Mouse (Mus musculus) liver, embryonic 12.5 days (tissue): ENCODE results near the gene Fcrls. TPM values are rescaled to one million over a fixed set of nuclear protein-coding genes. Genes with fewer than 3 reads are reported as not detected.

Experiments used
- ATAC-seq: fragments of 200-750 bp; cut with Nextera tagmentation; 2 replicates; pipeline ENCODE4 v1.8.0; 2017; ENCODE audit warnings: moderate number of reproducible peaks, mild to moderate bottlenecking, moderate library complexity
- H3K27ac ChIP-seq: fragments of 300-500 bp; sonication (generic); 2 replicates; pipeline ENCODE4 v1.5.1; 2016; ENCODE audit warnings: mild to moderate bottlenecking
- H3K27me3 ChIP-seq: fragments of 300-500 bp; sonication (generic); replicated peaks from 2 replicates; pipeline ENCODE4 v1.6.1; 2016; ENCODE audit warnings: mild to moderate bottlenecking, moderate library complexity
- H3K36me3 ChIP-seq: fragments of 300-500 bp; sonication (generic); 2 replicates; pipeline ENCODE4 v1.6.1; 2016; ENCODE audit warnings: mild to moderate bottlenecking, moderate library complexity
- H3K4me1 ChIP-seq: fragments of 300-500 bp; sonication (generic); 2 replicates; pipeline ENCODE4 v1.6.1; 2016
- H3K4me2 ChIP-seq: fragments of 300-500 bp; sonication (generic); 2 replicates; pipeline ENCODE4 v1.6.1; 2016; ENCODE audit warnings: mild to moderate bottlenecking, moderate library complexity
- H3K4me3 ChIP-seq: fragments of 300-500 bp; sonication (generic); 2 replicates; pipeline ENCODE4 v1.5.1; 2016; ENCODE audit warnings: mild to moderate bottlenecking, moderate library complexity
- H3K9ac ChIP-seq: fragments of 300-500 bp; sonication (generic); 2 replicates; pipeline ENCODE4 v1.6.1; 2016; ENCODE audit warnings: mild to moderate bottlenecking, moderate library complexity
- H3K9me3 ChIP-seq: fragments of 300-500 bp; sonication (generic); replicated peaks from 2 replicates; pipeline ENCODE4 v1.6.1; 2016; ENCODE audit warnings: mild to moderate bottlenecking, moderate library complexity
- WGBS: fragments of 180-500 bp; shearing (Covaris S2); methylation state at CpG from one replicate; pipeline ENCODE4 v1.1.7; 2016; ENCODE audit not compliant: insufficient replicate concordance; 5-methylcytosine and 5-hydroxymethylcytosine counted together
- polyA plus RNA-seq: library from polyadenylated mRNA; unstranded; fragments of >200 nt; fragmentation: Nextera tagmentation; extraction: Ambion mirVana; gene quantifications from 2 replicates; pipeline ENCODE4 v1.2.1, GENCODE M21; 2016

Gene Fcrls
- polyA plus RNA-seq: 2.1 and 2.5 TPM in 2 replicates

DNA sequence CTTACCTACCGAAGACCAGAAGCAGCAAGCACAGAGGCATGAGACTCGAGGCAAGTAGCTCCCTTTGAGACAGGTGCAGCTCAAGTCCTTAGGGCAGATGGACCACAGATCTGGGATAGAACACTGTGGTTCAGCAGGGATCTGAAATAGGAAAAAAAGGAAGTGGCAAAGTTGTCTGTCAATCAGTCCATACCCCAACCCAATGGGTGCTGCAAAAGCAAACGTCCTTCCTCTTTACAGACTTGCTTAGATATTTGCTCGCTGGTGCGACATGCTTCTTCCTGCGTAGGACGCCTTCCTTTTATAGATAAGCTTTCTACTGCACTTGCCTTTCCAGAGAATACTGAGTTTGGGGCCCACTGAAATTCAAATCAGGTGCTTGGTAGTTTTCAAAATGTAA, at the start of gene Fcrls:
Fcrls (minus strand) TSS at position 303 of the 400 bp plus-strand sequence.
- Histone ChIP-seq H3K27me3 (no peaks in the 10 kb centered on the region), H3K9me3 (no peaks in the 10 kb centered on the region), H3K9ac (no peak within 1 kb of the TSS), H3K36me3 (no peaks in the 10 kb centered on the region), H3K4me1 (no peaks in the 10 kb centered on the region), H3K27ac (no peak within 1 kb of the TSS), H3K4me3 (no peak within 1 kb of the TSS), H3K4me2 (no peak within 1 kb of the TSS)
- 15% methylated on average over 7 of the region's 7 CpGs for WGBS
- no peak for ATAC-seq

DNA sequence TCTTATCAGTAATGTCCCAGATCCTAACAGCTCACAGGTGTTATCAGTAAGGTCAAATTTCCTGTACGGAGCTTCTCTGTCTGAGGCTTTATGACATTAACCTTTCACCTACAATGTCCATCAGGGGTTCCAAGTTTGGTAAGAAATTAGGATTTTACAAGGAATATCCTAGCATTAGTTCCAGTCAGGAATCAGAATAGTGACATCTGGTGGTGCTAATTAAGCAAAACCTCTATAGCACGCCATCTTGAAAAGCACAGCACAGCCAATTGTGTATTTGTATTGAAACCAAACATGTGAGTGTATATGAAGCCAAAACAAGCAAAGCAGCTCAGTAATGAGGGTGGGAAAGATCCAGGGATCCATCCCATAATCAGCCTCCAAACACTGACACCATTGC, 46.4 kb upstream of the Fcrls start:
- Histone ChIP-seq H3K27me3 (no peaks in the 10 kb centered on the region), H3K4me1 (no peaks in the 10 kb centered on the region), H3K9me3 (no peaks in the 10 kb centered on the region), H3K36me3 (no peaks in the 10 kb centered on the region), H3K9ac (no peak overlapping the region), H3K27ac (no peak overlapping the region), H3K4me3 (no peak overlapping the region), H3K4me2 (no peak overlapping the region)
- WGBS: 61% methylated on average over 2 of the region's 2 CpGs
- no peak for ATAC-seq

DNA sequence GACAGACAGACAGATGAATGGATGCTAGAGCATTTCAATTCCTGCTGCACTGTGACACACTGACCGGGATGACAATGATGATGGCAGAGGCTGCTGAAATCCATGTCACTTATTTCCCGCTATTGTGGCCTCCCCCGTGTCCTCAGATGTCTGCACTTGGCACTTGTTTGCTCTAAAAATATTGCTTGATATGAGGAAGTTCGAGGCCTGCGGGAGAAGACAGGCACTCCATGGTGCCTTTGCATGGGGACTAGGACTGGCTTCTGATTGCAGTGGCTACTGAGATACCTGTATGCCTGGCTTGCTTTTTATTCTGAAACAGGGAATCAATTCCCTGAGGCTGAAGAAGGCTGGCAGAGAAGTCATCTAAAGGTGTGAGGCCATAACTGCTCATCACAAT, 36.4 kb upstream of the Fcrls start:
- WGBS: 38% methylated on average over 5 of the region's 5 CpGs
- H3K4me3 ChIP-seq: no peak overlapping the region
- ATAC-seq: no peak

DNA sequence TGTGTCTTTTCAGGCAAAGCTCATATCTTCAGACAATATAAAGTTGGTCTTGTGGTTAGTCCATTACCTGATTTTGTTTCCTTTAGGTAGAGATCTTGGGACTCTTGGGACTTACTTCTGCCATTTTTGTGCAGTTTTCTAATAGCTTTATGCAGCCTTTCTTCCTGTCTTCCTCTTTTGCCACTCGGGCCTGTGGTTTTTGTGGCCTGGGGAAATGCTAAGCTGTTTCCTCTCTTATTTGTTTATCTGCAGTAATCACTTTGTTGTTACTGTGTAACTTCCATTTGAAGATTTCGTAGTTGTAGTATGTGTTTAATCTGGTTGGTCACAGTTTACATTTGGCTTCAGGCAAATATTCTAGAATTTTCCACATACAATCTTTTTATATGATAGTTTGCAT, 10.8 kb upstream of the Fcrls start:
- no peak overlapping the region for H3K4me2 ChIP-seq
- H3K9ac ChIP-seq: no peak overlapping the region
- H3K36me3 ChIP-seq: no peaks in the 10 kb centered on the region
- 14% methylated on average over 2 of the region's 2 CpGs for WGBS
- no peak overlapping the region for H3K4me3 ChIP-seq
- no peaks in the 10 kb centered on the region for H3K27me3 ChIP-seq
- no peaks in the 10 kb centered on the region for H3K4me1 ChIP-seq
- no peaks in the 10 kb centered on the region for H3K9me3 ChIP-seq
- H3K27ac ChIP-seq: no peak overlapping the region
- no peak for ATAC-seq

More for the DNA sequence above, 36.4 kb upstream of the Fcrls start:
- H3K4me2 ChIP-seq: no peak overlapping the region
- H3K27ac ChIP-seq: no peak overlapping the region
- no peaks in the 10 kb centered on the region for H3K27me3 ChIP-seq
- H3K9me3 ChIP-seq: no peaks in the 10 kb centered on the region
- no peak overlapping the region for H3K9ac ChIP-seq
- H3K4me1 ChIP-seq: no peaks in the 10 kb centered on the region
- H3K36me3 ChIP-seq: no peaks in the 10 kb centered on the region

DNA sequence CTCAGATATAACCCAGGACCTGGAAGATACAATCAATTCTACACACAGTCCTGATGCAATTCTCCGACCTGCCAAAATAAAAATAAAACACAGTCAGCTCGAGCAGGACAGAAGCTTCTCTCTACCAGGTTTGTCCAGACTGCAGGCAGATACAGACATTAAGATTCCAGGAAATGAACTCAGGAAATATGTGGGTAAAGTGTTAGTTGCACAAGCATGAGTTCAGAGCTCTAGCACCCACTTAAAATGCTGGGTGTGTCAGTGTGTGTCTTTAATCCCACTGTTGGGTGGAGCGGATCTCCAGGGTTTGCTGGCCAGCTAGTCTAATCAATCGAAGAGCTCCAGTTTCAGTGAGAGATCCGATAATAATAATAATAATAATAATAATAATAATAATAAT, 3.0 kb upstream of the Fcrls start:
- no peak overlapping the region for H3K4me2 ChIP-seq
- H3K27ac ChIP-seq: no peak overlapping the region
- no peak overlapping the region for H3K4me3 ChIP-seq
- ATAC-seq: no peak
- no peaks in the 10 kb centered on the region for H3K27me3 ChIP-seq
- no peak overlapping the region for H3K9ac ChIP-seq
- no peaks in the 10 kb centered on the region for H3K9me3 ChIP-seq
- H3K4me1 ChIP-seq: no peaks in the 10 kb centered on the region
- H3K36me3 ChIP-seq: no peaks in the 10 kb centered on the region
- WGBS: 40% methylated on average over 5 of the region's 5 CpGs

DNA sequence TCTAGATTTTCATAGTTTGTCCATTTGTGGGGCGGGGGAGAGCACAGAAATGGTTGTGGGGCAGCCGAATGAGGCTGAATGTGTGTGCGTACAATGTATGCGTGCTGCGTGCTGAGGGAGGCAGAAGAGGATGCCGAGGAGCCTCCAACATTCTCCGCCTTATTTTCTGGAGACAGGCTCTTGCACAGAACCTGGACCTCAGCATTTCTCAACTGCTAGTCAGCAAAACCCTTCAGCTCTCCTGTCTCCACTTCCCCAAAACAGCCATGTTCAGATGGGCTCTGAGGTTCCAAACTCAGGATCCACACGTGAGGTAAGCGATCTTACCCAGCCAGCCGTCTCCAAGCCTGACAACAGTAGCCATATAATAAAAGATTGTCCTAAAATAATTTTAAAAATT, 8.3 kb downstream of the Fcrls start:
- Histone ChIP-seq H3K4me1 (no peaks in the 10 kb centered on the region), H3K4me3 (no peak overlapping the region), H3K9ac (no peak overlapping the region), H3K9me3 (no peaks in the 10 kb centered on the region), H3K27ac (no peak overlapping the region), H3K27me3 (peaks cover 5% of the 10 kb centered on the region; the same call in 1 of the 2 replicates), H3K36me3 (no peaks in the 10 kb centered on the region), H3K4me2 (no peak overlapping the region)
- 79% methylated on average over 10 of the region's 10 CpGs for WGBS
- no peak for ATAC-seq

DNA sequence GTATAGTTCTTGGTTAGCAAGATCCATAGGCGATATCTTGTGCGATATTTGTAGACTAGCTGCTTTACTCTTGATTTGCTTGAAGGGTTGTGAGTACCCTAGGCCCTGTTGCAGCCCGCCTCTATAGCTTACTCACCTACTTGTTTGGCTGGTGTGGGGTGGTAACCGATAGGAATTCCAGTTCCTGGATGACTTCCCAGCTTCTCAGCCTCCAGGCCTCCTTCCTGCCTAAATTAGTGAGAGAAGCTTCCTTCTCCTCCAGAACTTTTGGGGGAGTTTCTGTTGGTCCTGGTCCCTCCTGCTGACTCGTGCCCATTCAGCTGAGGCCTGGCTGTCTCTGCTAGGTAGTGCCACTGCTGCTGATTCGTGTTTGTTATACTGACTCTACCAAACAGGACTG, 14.0 kb downstream of the Fcrls start:
- Histone ChIP-seq H3K4me3 (no peak overlapping the region), H3K27ac (no peak overlapping the region), H3K4me2 (no peak overlapping the region), H3K9ac (no peak overlapping the region), H3K27me3 (no peaks in the 10 kb centered on the region), H3K36me3 (no peaks in the 10 kb centered on the region), H3K4me1 (no peaks in the 10 kb centered on the region), H3K9me3 (no peaks in the 10 kb centered on the region)
- ATAC-seq: no peak
- 61% methylated on average over 6 of the region's 6 CpGs for WGBS

DNA sequence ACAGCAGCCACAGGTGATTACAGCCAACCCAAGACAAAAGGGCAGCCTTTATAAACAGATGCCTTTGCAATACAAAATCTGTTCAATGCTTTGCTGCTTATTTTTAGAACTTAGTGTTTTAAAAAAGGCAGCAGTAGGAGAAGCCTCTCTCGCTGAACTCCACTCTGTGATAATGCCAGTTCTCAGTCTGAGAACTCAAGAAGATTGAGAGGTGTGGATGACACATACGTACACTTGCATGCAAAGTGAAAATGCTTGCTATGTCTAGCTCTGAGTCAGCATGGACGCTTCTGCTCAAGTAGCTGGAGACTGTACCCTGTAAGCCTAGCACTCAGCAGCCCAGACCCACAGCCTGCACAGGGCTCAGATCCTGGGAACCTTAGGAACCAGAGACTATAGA, 16.2 kb downstream of the Fcrls start:
- Histone ChIP-seq H3K4me1 (no peaks in the 10 kb centered on the region), H3K4me2 (no peak overlapping the region), H3K4me3 (no peak overlapping the region), H3K9me3 (no peaks in the 10 kb centered on the region), H3K27me3 (no peaks in the 10 kb centered on the region), H3K27ac (no peak overlapping the region), H3K9ac (no peak overlapping the region), H3K36me3 (no peaks in the 10 kb centered on the region)
- no peak for ATAC-seq
- WGBS: 48% methylated on average over 3 of the region's 3 CpGs

DNA sequence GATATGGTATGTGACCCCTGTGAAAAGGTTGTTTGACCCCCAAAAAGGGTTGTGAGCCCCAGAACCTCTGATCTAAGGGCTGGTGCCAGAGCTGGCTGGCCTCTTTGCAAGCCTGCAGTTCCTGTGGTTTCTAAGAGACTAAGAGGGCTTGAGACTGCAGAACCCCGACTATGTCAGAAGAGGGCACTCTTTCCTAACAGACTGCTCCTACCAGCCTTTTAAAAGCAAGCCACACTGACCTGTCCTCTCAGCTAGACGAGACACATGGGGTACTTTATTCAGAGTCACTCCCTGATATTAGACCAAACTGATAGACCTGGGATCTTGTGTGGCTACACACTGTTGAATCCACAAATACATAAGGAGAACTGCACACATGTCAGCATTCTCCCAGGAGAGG, 19.9 kb downstream of the Fcrls start:
- H3K27ac ChIP-seq: no peak overlapping the region
- no peak overlapping the region for H3K4me2 ChIP-seq
- no peaks in the 10 kb centered on the region for H3K4me1 ChIP-seq
- no peaks in the 10 kb centered on the region for H3K27me3 ChIP-seq
- no peaks in the 10 kb centered on the region for H3K36me3 ChIP-seq
- H3K9ac ChIP-seq: no peak overlapping the region
- no peaks in the 10 kb centered on the region for H3K9me3 ChIP-seq
- ATAC-seq: no peak
- no peak overlapping the region for H3K4me3 ChIP-seq
- 3% methylated on average over 2 of the region's 2 CpGs for WGBS

DNA sequence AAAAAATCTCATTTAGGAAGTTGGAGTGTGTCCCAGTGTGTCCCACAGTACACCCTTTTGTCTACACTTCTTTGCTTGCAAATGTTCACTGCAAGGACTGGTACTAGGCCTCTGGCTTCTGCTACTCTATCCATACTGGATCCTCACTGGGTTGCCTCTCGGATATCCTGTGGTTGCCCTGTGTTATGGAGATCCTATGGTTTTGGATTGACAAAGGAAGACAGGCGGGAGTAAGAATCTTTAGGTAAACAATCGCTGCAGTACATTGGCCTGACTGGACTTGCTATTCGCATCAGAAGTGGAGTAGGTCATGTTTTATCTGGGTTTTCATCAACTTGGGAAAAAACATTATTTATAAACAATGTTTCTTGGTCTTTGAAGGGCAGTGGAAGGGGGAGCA, 22.6 kb downstream of the Fcrls start:
- Histone ChIP-seq H3K4me2 (no peak overlapping the region), H3K4me1 (no peaks in the 10 kb centered on the region), H3K27me3 (no peaks in the 10 kb centered on the region), H3K9me3 (no peaks in the 10 kb centered on the region), H3K4me3 (no peak overlapping the region), H3K36me3 (no peaks in the 10 kb centered on the region), H3K9ac (no peak overlapping the region), H3K27ac (no peak overlapping the region)
- no peak for ATAC-seq
- 63% methylated on average over 4 of the region's 4 CpGs for WGBS

DNA sequence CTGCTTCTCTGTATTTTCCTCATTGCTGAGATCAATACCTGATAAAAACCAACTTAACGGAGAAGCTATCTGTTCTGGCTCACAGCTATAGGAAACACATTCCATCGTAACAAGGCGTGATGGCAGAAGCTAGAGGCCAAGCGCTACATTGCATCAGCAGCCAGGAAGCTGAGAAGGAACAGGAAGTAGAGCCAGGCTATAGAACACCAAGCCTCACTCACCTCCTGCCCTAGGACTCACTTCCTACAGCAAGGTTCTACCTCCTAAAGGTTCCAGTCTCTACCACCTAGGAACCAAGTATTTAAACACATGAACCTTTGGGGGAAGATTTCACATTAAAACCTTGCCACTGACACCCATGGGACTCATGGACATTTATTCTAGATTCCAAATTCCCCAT, 39.9 kb downstream of the Fcrls start:
- ATAC-seq: no peak
- WGBS: 41% methylated on average over 4 of the region's 4 CpGs
- H3K4me3 ChIP-seq: no peak overlapping the region

DNA sequence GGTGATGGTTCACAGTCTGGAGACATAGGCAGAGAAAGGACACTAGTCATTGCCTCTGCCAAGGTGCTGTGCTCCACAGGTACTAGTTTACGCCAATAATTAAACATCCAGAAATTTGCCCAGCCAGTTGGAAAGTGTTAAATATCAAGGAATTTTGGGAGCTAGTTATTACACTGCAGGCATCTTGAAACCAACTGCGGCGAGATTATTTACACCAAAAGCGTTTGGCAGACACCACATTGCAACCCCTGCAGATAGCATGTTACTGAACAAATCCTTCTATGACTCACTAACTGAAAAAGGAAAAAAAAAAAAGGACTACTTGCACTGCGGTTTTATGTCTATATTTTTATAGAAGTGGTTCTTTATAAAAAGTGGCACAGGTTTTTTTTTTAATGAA, 41.2 kb downstream of the Fcrls start:
- Histone ChIP-seq H3K27ac (no peak overlapping the region), H3K9me3 (no peaks in the 10 kb centered on the region), H3K27me3 (no peaks in the 10 kb centered on the region), H3K4me1 (no peaks in the 10 kb centered on the region), H3K4me3 (no peak overlapping the region), H3K9ac (no peak overlapping the region), H3K36me3 (no peaks in the 10 kb centered on the region), H3K4me2 (no peak overlapping the region)
- WGBS: 71% methylated on average over 5 of the region's 5 CpGs
- no peak for ATAC-seq

More for the DNA sequence above, 39.9 kb downstream of the Fcrls start:
- Histone ChIP-seq H3K27ac (no peak overlapping the region), H3K4me1 (no peaks in the 10 kb centered on the region), H3K9me3 (no peaks in the 10 kb centered on the region), H3K27me3 (no peaks in the 10 kb centered on the region), H3K9ac (no peak overlapping the region), H3K36me3 (no peaks in the 10 kb centered on the region), H3K4me2 (no peak overlapping the region)

DNA sequence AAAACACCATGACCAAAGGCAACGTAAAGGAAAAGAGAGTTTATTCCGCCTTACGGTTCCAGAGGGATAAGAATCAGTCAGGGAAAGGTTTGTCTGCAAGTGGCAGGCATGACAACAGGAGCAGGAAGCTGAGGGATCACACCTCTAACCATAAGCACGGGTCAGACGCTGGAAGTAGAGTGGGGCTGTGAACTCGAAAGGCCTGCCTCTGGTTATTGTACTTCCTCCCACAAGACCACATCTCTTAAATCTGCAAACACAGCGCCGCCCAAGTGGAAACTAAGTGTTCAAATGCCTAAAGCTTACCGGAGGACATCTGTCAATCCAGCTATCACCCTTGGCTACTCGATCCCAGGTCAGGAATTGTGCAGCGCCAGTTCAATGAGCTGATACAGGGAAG, 48.4 kb downstream of the Fcrls start:
- Histone ChIP-seq H3K27ac (no peak overlapping the region), H3K27me3 (no peaks in the 10 kb centered on the region), H3K36me3 (no peaks in the 10 kb centered on the region), H3K4me3 (no peak overlapping the region), H3K9ac (no peak overlapping the region), H3K4me1 (no peaks in the 10 kb centered on the region), H3K4me2 (no peak overlapping the region), H3K9me3 (no peaks in the 10 kb centered on the region)
- WGBS: 25% methylated on average over 11 of the region's 11 CpGs
- ATAC-seq: no peak
